Mouse (Mus musculus) ES-Bruce4 (cell line): ENCODE results near the gene Dgat2l6. TPM values are rescaled to one million over a fixed set of nuclear protein-coding genes. Genes with fewer than 3 reads are reported as not detected.

Experiments
- H3K27ac ChIP-seq: 2 replicates; pipeline ENCODE4 v1.5.1; 2012; ENCODE audit warnings: low read length, inconsistent platforms; ENCODE audit not compliant: insufficient read depth
- H3K27me3 ChIP-seq: 2 replicates; pipeline ENCODE4 v1.6.1; 2012; ENCODE audit warnings: mild to moderate bottlenecking, low read length, inconsistent platforms; ENCODE audit not compliant: control insufficient read depth, poor library complexity, insufficient read depth, severe bottlenecking
- H3K36me3 ChIP-seq: 2 replicates; pipeline ENCODE4 v1.6.1; 2012; ENCODE audit warnings: inconsistent platforms, mild to moderate bottlenecking, low read length, moderate library complexity; ENCODE audit not compliant: control insufficient read depth, poor library complexity, insufficient read depth, severe bottlenecking
- H3K4me1 ChIP-seq: one replicate; pipeline ENCODE4 v1.8.1; 2011; ENCODE audit warnings: low read length; ENCODE audit not compliant: control insufficient read depth, insufficient read depth
- H3K4me3 ChIP-seq: 2 replicates; pipeline ENCODE4 v1.5.1; 2011; ENCODE audit warnings: low read depth, mild to moderate bottlenecking, low read length
- H3K9ac ChIP-seq: 2 replicates; pipeline ENCODE4 v1.6.1; 2012; ENCODE audit warnings: low read depth, mild to moderate bottlenecking, inconsistent platforms; ENCODE audit not compliant: poor library complexity, severe bottlenecking
- H3K9me3 ChIP-seq: replicated peaks from 2 replicates; pipeline ENCODE4 v1.6.1; 2012; ENCODE audit warnings: mild to moderate bottlenecking, low read length, inconsistent platforms; ENCODE audit not compliant: control insufficient read depth, poor library complexity, insufficient read depth, severe bottlenecking
- CTCF ChIP-seq: IDR thresholded peaks from one replicate; pipeline ENCODE4 v1.8.1; 2011; ENCODE audit warnings: low read depth, low read length
- EP300 ChIP-seq: IDR thresholded peaks from 2 replicates; pipeline ENCODE4 v1.6.1; 2011; ENCODE audit warnings: low read depth, low read length; ENCODE audit not compliant: insufficient read depth
- POLR2A ChIP-seq: IDR thresholded peaks from one replicate; pipeline ENCODE4 v1.8.1; 2011; ENCODE audit warnings: low read length; ENCODE audit not compliant: insufficient read depth
- polyA plus RNA-seq: library from polyadenylated mRNA; stranded (reverse); fragments of >200 nt; gene quantifications from 2 replicates; pipeline ENCODE4 v1.2.4, GENCODE M21; 2011; ENCODE audit warnings: low read depth; ENCODE audit not compliant: missing spikeins, insufficient read depth, insufficient read length

Dgat2l6 gene
- not detected in 2 replicates for polyA plus RNA-seq

DNA sequence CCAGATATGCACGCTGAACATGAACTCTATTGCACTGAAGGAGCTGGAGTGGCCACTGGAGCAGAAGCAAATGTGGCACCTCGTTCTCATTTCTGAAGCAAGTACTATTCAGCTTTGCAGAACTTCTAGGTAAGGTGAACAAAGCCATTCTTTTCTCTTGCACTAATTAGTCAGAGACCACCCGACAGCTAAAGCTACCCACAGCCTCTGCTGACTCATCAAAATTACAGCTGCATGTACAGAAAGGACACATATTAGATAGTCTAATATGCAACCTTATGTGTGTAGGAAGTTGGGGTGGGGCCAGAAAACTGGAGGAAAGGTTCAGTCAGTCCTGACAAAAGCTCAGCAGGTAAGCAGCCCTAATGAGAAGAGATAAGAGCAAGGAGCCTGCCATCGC is at the start of gene Dgat2l6:
Dgat2l6 (plus strand) TSS at position 368 of the 400 bp plus-strand sequence.
- Histone ChIP-seq H3K4me3 (no peak within 1 kb of the TSS), H3K9ac (no peak within 1 kb of the TSS), H3K9me3 (no peaks in the 10 kb centered on the region), H3K36me3 (no peaks in the 10 kb centered on the region), H3K27ac (no peak within 1 kb of the TSS), H3K4me1 (no peaks in the 10 kb centered on the region), H3K27me3 (no peaks in the 10 kb centered on the region)
- TF ChIP-seq CTCF (no peak), POLR2A (no peak), EP300 (no peak)

GRCm38 (mm10) chrX:100475569-100476223 is 48.9 kb upstream of the Dgat2l6 start:
- no peaks in the 10 kb centered on the region for H3K9me3 ChIP-seq
- H3K9ac ChIP-seq, result no peak overlapping the region
- no peak for TF ChIP-seq CTCF
- TF ChIP-seq EP300, result no peak
- TF ChIP-seq POLR2A, result no peak
- H3K36me3 ChIP-seq, result no peaks in the 10 kb centered on the region
- no peak overlapping the region for H3K4me3 ChIP-seq
- no peak overlapping the region for H3K27ac ChIP-seq
- H3K27me3 ChIP-seq, result no peaks in the 10 kb centered on the region
- H3K4me1 ChIP-seq, result no peaks in the 10 kb centered on the region

GRCm38 (mm10) chrX:100480317-100480716 is 44.3 kb upstream of the Dgat2l6 start:
- Histone ChIP-seq H3K4me1 (no peaks in the 10 kb centered on the region), H3K27me3 (no peaks in the 10 kb centered on the region), H3K9ac (no peak overlapping the region), H3K27ac (no peak overlapping the region), H3K9me3 (no peaks in the 10 kb centered on the region), H3K4me3 (no peak overlapping the region), H3K36me3 (no peaks in the 10 kb centered on the region)
- TF ChIP-seq CTCF, result peak; percentile 56
- TF ChIP-seq EP300, result no peak

- no peak for TF ChIP-seq CTCF
- no peak for TF ChIP-seq EP300
- TF ChIP-seq POLR2A, result no peak
- no peaks in the 10 kb centered on the region for H3K4me1 ChIP-seq
- no peaks in the 10 kb centered on the region for H3K27me3 ChIP-seq
- H3K9me3 ChIP-seq, result no peaks in the 10 kb centered on the region
- H3K4me3 ChIP-seq, result peak overlapping the region; percentile 90
- no peaks in the 10 kb centered on the region for H3K36me3 ChIP-seq
- peak overlapping the region; percentile 16 for H3K9ac ChIP-seq
- no peak overlapping the region for H3K27ac ChIP-seq
Measured at GRCm38 (mm10) chrX:100493500-100494067, 31.1 kb upstream of the Dgat2l6 start.

- TF ChIP-seq POLR2A (no peak), CTCF (no peak), EP300 (no peak)
- H3K27me3 ChIP-seq, result no peaks in the 10 kb centered on the region
- H3K9ac ChIP-seq, result peak within 1 kb of the TSS; percentile 92
- no peaks in the 10 kb centered on the region for H3K4me1 ChIP-seq
- no peak within 1 kb of the TSS for H3K27ac ChIP-seq
- H3K4me3 ChIP-seq, result peak within 1 kb of the TSS; percentile 99
- H3K9me3 ChIP-seq, result no peaks in the 10 kb centered on the region
- no peaks in the 10 kb centered on the region; the same call in 1 of the 2 replicates for H3K36me3 ChIP-seq
Measured at GRCm38 (mm10) chrX:100494068-100494978, 30.3 kb upstream of the Dgat2l6 start, which contains the start of gene Igbp1. Gene Igbp1, plus strand, starts transcription at chrX:100494291.
